Mouse (Mus musculus) kidney, postnatal 0 days (tissue): ENCODE measurements around the gene Zmiz1. TPM values are rescaled to one million over a fixed set of nuclear protein-coding genes. Genes with fewer than 3 reads are reported as not detected.

ENCODE experiments used
- ATAC-seq: fragments of 200-750 bp; cut with Nextera tagmentation; replicated peaks from 2 replicates; pipeline ENCODE4 v1.8.0; 2017; ENCODE audit warnings: low read depth, moderate number of reproducible peaks, moderate TSS enrichment, moderate library complexity; ENCODE audit not compliant: low FRiP score
- DNase-seq: peaks from one replicate; pipeline ENCODE4 v3.0.0-alpha.2; 2016; ENCODE audit warnings: low spot score
- H3K27ac ChIP-seq: fragments of 300-500 bp; sonication (generic); 2 replicates; pipeline ENCODE4 v1.5.1; 2014; ENCODE audit warnings: mild to moderate bottlenecking
- H3K27me3 ChIP-seq: fragments of 300-500 bp; sonication (generic); 2 replicates; pipeline ENCODE4 v1.6.1; 2014; ENCODE audit warnings: low read length, mixed read lengths; ENCODE audit not compliant: insufficient read depth
- H3K36me3 ChIP-seq: fragments of 300-500 bp; sonication (generic); 2 replicates; pipeline ENCODE4 v1.6.1; 2014; ENCODE audit warnings: low read length, mixed read lengths; ENCODE audit not compliant: insufficient read depth
- H3K4me1 ChIP-seq: fragments of 300-500 bp; sonication (generic); replicated peaks from 2 replicates; pipeline ENCODE4 v1.6.1; 2014; ENCODE audit warnings: antibody characterized with exemption, low read length, mixed read lengths; ENCODE audit not compliant: insufficient read depth
- H3K4me2 ChIP-seq: fragments of 300-500 bp; sonication (generic); 2 replicates; pipeline ENCODE4 v1.6.1; 2014; ENCODE audit warnings: mild to moderate bottlenecking, low read length, moderate library complexity, mixed read lengths
- H3K4me3 ChIP-seq: fragments of 300-500 bp; sonication (generic); replicated peaks from 2 replicates; pipeline ENCODE4 v1.5.1; 2014; ENCODE audit warnings: low read depth, low read length
- H3K9ac ChIP-seq: fragments of 300-500 bp; sonication (generic); 2 replicates; pipeline ENCODE4 v1.6.1; 2014; ENCODE audit warnings: low read depth, low read length
- H3K9me3 ChIP-seq: fragments of 300-500 bp; sonication (generic); replicated peaks from 2 replicates; pipeline ENCODE4 v1.6.1; 2016; ENCODE audit warnings: low read length, inconsistent platforms, mixed read lengths
- CTCF ChIP-seq: IDR thresholded peaks from 2 replicates; pipeline ENCODE4 v1.5.1; 2016; ENCODE audit warnings: antibody characterized with exemption, low read depth, mild to moderate bottlenecking, moderate library complexity
- WGBS: fragments of 180-500 bp; shearing (Covaris S2); extraction: QIAGEN DNeasy Blood & Tissue Kit; methylation state at CpG from one replicate; pipeline ENCODE4 v1.1.7; 2014; 5-methylcytosine and 5-hydroxymethylcytosine counted together
- polyA plus RNA-seq: library from polyadenylated mRNA; unstranded; fragments of >200 nt; fragmentation: Nextera tagmentation; extraction: Ambion mirVana; gene quantifications from 2 replicates; pipeline ENCODE4 v1.2.1, GENCODE M21; 2015

Gene Zmiz1
- polyA plus RNA-seq, 1 experiment from 2014 or later, result 25.0 TPM

DNA sequence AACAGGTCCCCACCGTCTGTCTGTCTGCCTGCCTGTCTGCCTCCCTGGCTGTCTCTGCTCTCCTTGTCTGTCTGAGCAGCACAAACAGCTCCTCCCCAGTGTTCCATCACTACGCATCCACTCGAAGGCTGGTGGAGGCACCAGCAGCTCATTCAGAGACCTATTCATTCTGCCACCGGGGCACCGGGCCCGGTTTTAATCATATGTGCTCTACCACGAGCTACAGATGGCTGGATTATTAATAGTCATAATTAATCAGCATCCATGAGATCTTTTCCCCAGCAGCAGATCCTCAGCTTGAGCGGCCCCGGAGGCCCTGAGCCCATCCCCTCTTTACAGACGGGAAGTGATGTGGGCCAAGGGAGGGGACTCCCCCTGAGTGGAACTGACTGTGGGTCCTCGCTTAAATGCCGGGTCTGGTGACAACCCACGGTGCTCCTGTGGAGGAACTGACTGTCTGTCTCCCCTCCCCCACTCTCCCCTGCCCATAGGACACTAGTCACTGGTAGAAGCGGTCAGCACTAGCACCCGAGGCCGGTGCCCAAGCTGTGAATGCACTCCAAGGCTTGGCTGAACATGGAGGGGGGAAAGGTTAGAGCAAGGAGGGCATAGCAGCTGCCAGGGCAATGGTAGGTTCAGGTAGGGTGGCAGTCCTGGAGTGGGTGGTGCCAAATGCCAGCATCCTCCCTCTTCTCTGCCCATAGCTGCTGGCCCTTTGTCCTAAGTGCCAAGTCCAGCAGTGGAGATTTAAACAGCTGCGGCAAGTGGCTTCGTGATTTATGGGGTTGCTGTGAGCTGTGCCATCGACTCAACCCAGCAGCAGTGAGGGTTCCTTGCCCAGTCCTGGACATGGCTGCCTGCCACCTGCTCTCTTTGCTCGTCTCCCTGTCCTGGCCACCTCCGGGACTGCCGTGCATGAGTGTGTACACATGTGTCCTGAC lies 34.6 kb downstream of the Zmiz1 start:
- Histone ChIP-seq H3K9ac (no peak overlapping the region), H3K4me1 (peaks cover 59% of the 10 kb centered on the region), H3K9me3 (no peaks in the 10 kb centered on the region), H3K36me3 (no peaks in the 10 kb centered on the region), H3K27me3 (no peaks in the 10 kb centered on the region), H3K27ac (peak overlapping the region; percentile 48; the same call in 1 of the 2 replicates), H3K4me2 (no peak overlapping the region), H3K4me3 (no peak overlapping the region)
- TF ChIP-seq CTCF, result no peak
- WGBS, result 41% methylated on average over 22 of the region's 22 CpGs
- peak; percentile 67 for DNase-seq
- ATAC-seq, result peak; percentile 41

- no peaks in the 10 kb centered on the region for H3K36me3 ChIP-seq
- no peak for TF ChIP-seq CTCF
- peaks cover 58% of the 10 kb centered on the region for H3K4me1 ChIP-seq
- H3K4me3 ChIP-seq, result no peak overlapping the region
- WGBS, result 58% methylated on average over 3 of the region's 3 CpGs
- no peak overlapping the region for H3K9ac ChIP-seq
- no peak for ATAC-seq
- no peak for DNase-seq
- no peaks in the 10 kb centered on the region for H3K27me3 ChIP-seq
- no peaks in the 10 kb centered on the region for H3K9me3 ChIP-seq
- no peak overlapping the region for H3K4me2 ChIP-seq
- no peak overlapping the region for H3K27ac ChIP-seq
Observed at GRCm38 (mm10) chr14:25494778-25495177, 35.8 kb downstream of the Zmiz1 start.

DNA sequence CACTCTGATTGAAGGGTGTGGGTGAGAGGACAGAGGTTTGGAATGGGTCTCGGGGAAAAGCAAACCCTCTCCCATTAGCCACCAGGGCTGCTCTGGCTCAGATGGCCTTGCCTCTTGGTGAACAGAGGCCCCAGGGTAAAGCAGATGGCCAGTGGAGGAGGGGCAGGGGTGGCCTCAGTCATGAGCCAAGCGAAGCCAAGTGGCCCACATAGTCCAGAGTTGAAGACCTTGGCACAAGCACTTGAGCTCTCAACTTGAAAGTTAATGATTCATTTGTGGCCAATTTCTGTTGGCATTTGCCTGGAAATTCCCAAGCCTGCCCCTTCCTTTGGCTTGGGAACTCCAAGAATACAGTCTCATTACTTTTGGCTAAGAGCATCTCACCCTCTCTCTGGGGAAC lies 37.1 kb downstream of the Zmiz1 start:
- Histone ChIP-seq H3K27ac (peak overlapping the region; percentile 80), H3K9me3 (no peaks in the 10 kb centered on the region)

GRCm38 (mm10) chr14:25496989-25497388 lies 38.0 kb downstream of the Zmiz1 start:
- Histone ChIP-seq H3K9ac (no peak overlapping the region), H3K4me3 (no peak overlapping the region), H3K27me3 (no peaks in the 10 kb centered on the region), H3K4me1 (peaks cover 56% of the 10 kb centered on the region), H3K9me3 (no peaks in the 10 kb centered on the region), H3K36me3 (no peaks in the 10 kb centered on the region), H3K4me2 (no peak overlapping the region), H3K27ac (peak overlapping the region; percentile 80; the same call in 1 of the 2 replicates)
- 36% methylated on average over 3 of the region's 3 CpGs for WGBS
- ATAC-seq (no peak), DNase-seq (no peak)
- no peak for TF ChIP-seq CTCF

More for the DNA sequence above, 37.1 kb downstream of the Zmiz1 start:
- H3K4me1 ChIP-seq, result peaks cover 63% of the 10 kb centered on the region
- H3K9ac ChIP-seq, result 0 out of 2 replicates have a peak overlapping the region, but pooled peaks have one; percentile 14
- WGBS, result 60% methylated on average over 2 of the region's 2 CpGs
- no peaks in the 10 kb centered on the region for H3K36me3 ChIP-seq
- H3K27me3 ChIP-seq, result no peaks in the 10 kb centered on the region
- no peak for ATAC-seq
- H3K4me2 ChIP-seq, result no peak overlapping the region
- no peak overlapping the region for H3K4me3 ChIP-seq
- no peak for TF ChIP-seq CTCF
- no peak for DNase-seq

DNA sequence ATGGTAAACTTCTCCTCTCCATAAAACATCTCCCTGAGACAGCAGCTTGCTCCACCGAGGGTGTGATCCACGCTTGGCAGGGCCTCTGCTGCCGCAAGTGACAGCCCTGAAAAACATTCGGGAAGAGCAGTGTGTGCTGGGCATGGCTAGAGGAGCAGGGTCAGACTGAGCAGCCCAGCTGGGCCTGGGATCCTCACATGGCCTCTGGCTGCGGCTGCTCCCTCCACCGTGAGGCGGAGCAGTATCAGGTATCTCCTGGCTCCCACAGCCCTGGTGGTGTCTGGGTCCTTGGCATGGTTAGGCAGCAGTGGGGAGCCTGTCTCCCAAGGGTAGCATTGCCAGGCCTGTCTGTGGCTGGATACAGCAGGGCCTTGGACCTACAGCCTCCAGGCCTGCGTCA lies 38.6 kb downstream of the Zmiz1 start:
- peak; percentile 22; the same call in 1 of the 2 replicates for TF ChIP-seq CTCF
- H3K4me3 ChIP-seq, result no peak overlapping the region
- H3K36me3 ChIP-seq, result no peaks in the 10 kb centered on the region
- 20% methylated on average over 8 of the region's 8 CpGs for WGBS
- H3K27ac ChIP-seq, result peak overlapping the region; percentile 80; the same call in 1 of the 2 replicates
- no peak overlapping the region for H3K4me2 ChIP-seq
- peaks cover 50% of the 10 kb centered on the region for H3K4me1 ChIP-seq
- H3K9ac ChIP-seq, result no peak overlapping the region
- H3K27me3 ChIP-seq, result no peaks in the 10 kb centered on the region
- H3K9me3 ChIP-seq, result no peaks in the 10 kb centered on the region
- DNase-seq (peak; percentile 79), ATAC-seq (peak; percentile 57)

GRCm38 (mm10) chr14:25498367-25498766 lies 39.4 kb downstream of the Zmiz1 start:
- Histone ChIP-seq H3K27me3 (no peaks in the 10 kb centered on the region), H3K9ac (no peak overlapping the region), H3K4me2 (no peak overlapping the region), H3K36me3 (no peaks in the 10 kb centered on the region), H3K4me1 (peaks cover 46% of the 10 kb centered on the region), H3K4me3 (no peak overlapping the region), H3K27ac (0 out of 2 replicates have a peak overlapping the region, but pooled peaks have one; percentile 25), H3K9me3 (no peaks in the 10 kb centered on the region)
- ATAC-seq (no peak), DNase-seq (no peak)
- WGBS, result 27% methylated on average over 7 of the region's 7 CpGs
- TF ChIP-seq CTCF, result no peak
